Mouse (Mus musculus): Measurements from ENCODE around the gene Eif3m.
"Not testable (repeated sequence)": the region's sequence is repeated elsewhere in the genome, so short reads cannot be mapped to it uniquely, and the experiment has no call there.

Eif3m gene

GRCm38 (mm10) chr2:105016967-105017287 lies at the start of gene Eif3m:
Eif3m (minus strand) TSS chr2:105017080.
- DNase-seq: peak; percentile 96

- no peak for DNase-seq
Measured at GRCm38 (mm10) chr2:105062741-105063372, 46.0 kb upstream of the Eif3m start.

- DNase-seq: no peak
Measured at GRCm38 (mm10) chr2:105058577-105059116, 41.8 kb upstream of the Eif3m start.

GRCm38 (mm10) chr2:105055529-105055928 lies 38.6 kb upstream of the Eif3m start:
- no peak for DNase-seq

GRCm38 (mm10) chr2:105048301-105048700 lies 31.4 kb upstream of the Eif3m start:
- no peak for DNase-seq

GRCm38 (mm10) chr2:105043152-105043551 lies 26.3 kb upstream of the Eif3m start:
- DNase-seq: peak; percentile 43

- DNase-seq: peak; percentile 52
Measured at GRCm38 (mm10) chr2:105040859-105041258, 24.0 kb upstream of the Eif3m start.

GRCm38 (mm10) chr2:105038879-105039278 lies 22.0 kb upstream of the Eif3m start:
- DNase-seq: no peak

- DNase-seq: no peak
Measured at GRCm38 (mm10) chr2:105037956-105038569, 21.2 kb upstream of the Eif3m start.

GRCm38 (mm10) chr2:105036401-105037070 lies 19.7 kb upstream of the Eif3m start:
- no peak for DNase-seq

- DNase-seq: no peak
Measured at GRCm38 (mm10) chr2:105035985-105036384, 19.1 kb upstream of the Eif3m start.

GRCm38 (mm10) chr2:105034084-105034483 lies 17.2 kb upstream of the Eif3m start:
- no peak for DNase-seq

- no peak for DNase-seq
Measured at GRCm38 (mm10) chr2:105030505-105030904, 13.6 kb upstream of the Eif3m start.

- DNase-seq: no peak
Measured at GRCm38 (mm10) chr2:105028806-105029205, 11.9 kb upstream of the Eif3m start.

GRCm38 (mm10) chr2:105026950-105027695 lies 10.2 kb upstream of the Eif3m start:
- DNase-seq: no peak

GRCm38 (mm10) chr2:105025610-105026009 lies 8.7 kb upstream of the Eif3m start:
- DNase-seq: not testable (repeated sequence)

GRCm38 (mm10) chr2:105023815-105024214 lies 6.9 kb upstream of the Eif3m start:
- DNase-seq: no peak

- DNase-seq: no peak
Measured at GRCm38 (mm10) chr2:105023031-105023615, 6.2 kb upstream of the Eif3m start.

GRCm38 (mm10) chr2:105021836-105022235 lies 5.0 kb upstream of the Eif3m start:
- DNase-seq: no peak

GRCm38 (mm10) chr2:105021256-105021655 lies 4.4 kb upstream of the Eif3m start:
- DNase-seq: no peak

GRCm38 (mm10) chr2:105019457-105019856 lies 2.6 kb upstream of the Eif3m start:
- no peak for DNase-seq

GRCm38 (mm10) chr2:105017802-105018201 lies 922 bp upstream of the Eif3m start:
- no peak for DNase-seq

All from kidney, postnatal 14 days (tissue).